Mouse (Mus musculus): ENCODE results near the gene Slc1a5. TPM values are rescaled to one million over a fixed set of nuclear protein-coding genes. Genes with fewer than 3 reads are reported as not detected.

Slc1a5 gene
- polyA plus RNA-seq, 1 experiment = 101 TPM

- H3K36me3 ChIP-seq (ENCODE audit: control insufficient read depth, insufficient read depth, low read length, poor library complexity, severe bottlenecking) = peaks cover 9% of the 10 kb centered on the region
- no peaks in the 10 kb centered on the region for H3K4me1 ChIP-seq (ENCODE audit: control insufficient read depth, insufficient read depth, low read length)
These were observed 35.8 kb upstream of the Slc1a5 start for GRCm38 (mm10) chr7:16745373-16745772.

GRCm38 (mm10) chr7:16746093-16746492 is 35.0 kb upstream of the Slc1a5 start:
- Histone ChIP-seq H3K4me1 (ENCODE audit: control insufficient read depth, insufficient read depth, low read length) (no peaks in the 10 kb centered on the region), H3K4me3 (ENCODE audit: low read depth, low read length) (no peak overlapping the region), H3K9me3 (replicated peaks; ENCODE audit: control insufficient read depth, insufficient read depth, low read length, poor library complexity, severe bottlenecking) (no peaks in the 10 kb centered on the region), H3K27ac (ENCODE audit: insufficient read depth, low read length) (no peak overlapping the region), H3K36me3 (ENCODE audit: control insufficient read depth, insufficient read depth, low read length, poor library complexity, severe bottlenecking) (peaks cover 9% of the 10 kb centered on the region), H3K27me3 (ENCODE audit: control insufficient read depth, insufficient read depth, low read length, poor library complexity, severe bottlenecking) (no peaks in the 10 kb centered on the region), H3K9ac (ENCODE audit: low read depth, poor library complexity, severe bottlenecking) (no peak overlapping the region)
- TF ChIP-seq CTCF (IDR thresholded peaks at IDR 0.05; ENCODE audit: low read depth, low read length) (peak; percentile 26), EP300 (IDR thresholded peaks at IDR 0.05; ENCODE audit: insufficient read depth, low read depth, low read length) (no peak), POLR2A (IDR thresholded peaks at IDR 0.05; ENCODE audit: insufficient read depth, low read length) (no peak)

More at GRCm38 (mm10) chr7:16745373-16745772, 35.8 kb upstream of the Slc1a5 start:
- Histone ChIP-seq H3K9ac (ENCODE audit: low read depth, poor library complexity, severe bottlenecking) (no peak overlapping the region), H3K27ac (ENCODE audit: insufficient read depth, low read length) (no peak overlapping the region), H3K4me3 (ENCODE audit: low read depth, low read length) (no peak overlapping the region), H3K9me3 (replicated peaks; ENCODE audit: control insufficient read depth, insufficient read depth, low read length, poor library complexity, severe bottlenecking) (no peaks in the 10 kb centered on the region), H3K27me3 (ENCODE audit: control insufficient read depth, insufficient read depth, low read length, poor library complexity, severe bottlenecking) (no peaks in the 10 kb centered on the region)
- TF ChIP-seq POLR2A (IDR thresholded peaks at IDR 0.05; ENCODE audit: insufficient read depth, low read length) (no peak), EP300 (IDR thresholded peaks at IDR 0.05; ENCODE audit: insufficient read depth, low read depth, low read length) (no peak), CTCF (IDR thresholded peaks at IDR 0.05; ENCODE audit: low read depth, low read length) (no peak)

- Histone ChIP-seq H3K27ac (ENCODE audit: insufficient read depth, low read length) (no peak overlapping the region), H3K36me3 (ENCODE audit: control insufficient read depth, insufficient read depth, low read length, poor library complexity, severe bottlenecking) (peaks cover 9% of the 10 kb centered on the region), H3K27me3 (ENCODE audit: control insufficient read depth, insufficient read depth, low read length, poor library complexity, severe bottlenecking) (no peaks in the 10 kb centered on the region), H3K9ac (ENCODE audit: low read depth, poor library complexity, severe bottlenecking) (no peak overlapping the region), H3K4me1 (ENCODE audit: control insufficient read depth, insufficient read depth, low read length) (no peaks in the 10 kb centered on the region), H3K4me3 (ENCODE audit: low read depth, low read length) (no peak overlapping the region), H3K9me3 (replicated peaks; ENCODE audit: control insufficient read depth, insufficient read depth, low read length, poor library complexity, severe bottlenecking) (no peaks in the 10 kb centered on the region)
- no peak for TF ChIP-seq EP300 (IDR thresholded peaks at IDR 0.05; ENCODE audit: insufficient read depth, low read depth, low read length)
- TF ChIP-seq CTCF (IDR thresholded peaks at IDR 0.05; ENCODE audit: low read depth, low read length) = no peak
- no peak for TF ChIP-seq POLR2A (IDR thresholded peaks at IDR 0.05; ENCODE audit: insufficient read depth, low read length)
These were observed 33.5 kb upstream of the Slc1a5 start for GRCm38 (mm10) chr7:16747656-16748055.

GRCm38 (mm10) chr7:16752016-16752415 is 29.1 kb upstream of the Slc1a5 start:
- Histone ChIP-seq H3K9ac (ENCODE audit: low read depth, poor library complexity, severe bottlenecking) (no peak overlapping the region), H3K4me3 (ENCODE audit: low read depth, low read length) (no peak overlapping the region), H3K27me3 (ENCODE audit: control insufficient read depth, insufficient read depth, low read length, poor library complexity, severe bottlenecking) (no peaks in the 10 kb centered on the region), H3K4me1 (ENCODE audit: control insufficient read depth, insufficient read depth, low read length) (peaks cover 2% of the 10 kb centered on the region), H3K27ac (ENCODE audit: insufficient read depth, low read length) (no peak overlapping the region), H3K9me3 (replicated peaks; ENCODE audit: control insufficient read depth, insufficient read depth, low read length, poor library complexity, severe bottlenecking) (no peaks in the 10 kb centered on the region), H3K36me3 (ENCODE audit: control insufficient read depth, insufficient read depth, low read length, poor library complexity, severe bottlenecking) (peaks cover 8% of the 10 kb centered on the region)
- no peak for TF ChIP-seq CTCF (IDR thresholded peaks at IDR 0.05; ENCODE audit: low read depth, low read length)
- no peak for TF ChIP-seq EP300 (IDR thresholded peaks at IDR 0.05; ENCODE audit: insufficient read depth, low read depth, low read length)
- no peak for TF ChIP-seq POLR2A (IDR thresholded peaks at IDR 0.05; ENCODE audit: insufficient read depth, low read length)

- Histone ChIP-seq H3K9me3 (replicated peaks; ENCODE audit: control insufficient read depth, insufficient read depth, low read length, poor library complexity, severe bottlenecking) (no peaks in the 10 kb centered on the region), H3K27ac (ENCODE audit: insufficient read depth, low read length) (peak overlapping the region; percentile 3; the same call in 1 of the 2 replicates), H3K36me3 (ENCODE audit: control insufficient read depth, insufficient read depth, low read length, poor library complexity, severe bottlenecking) (no peaks in the 10 kb centered on the region), H3K27me3 (ENCODE audit: control insufficient read depth, insufficient read depth, low read length, poor library complexity, severe bottlenecking) (no peaks in the 10 kb centered on the region), H3K4me3 (ENCODE audit: low read depth, low read length) (0 out of 2 replicates have a peak overlapping the region, but pooled peaks have one; percentile 0), H3K4me1 (ENCODE audit: control insufficient read depth, insufficient read depth, low read length) (peaks cover 2% of the 10 kb centered on the region), H3K9ac (ENCODE audit: low read depth, poor library complexity, severe bottlenecking) (no peak overlapping the region)
- TF ChIP-seq CTCF (IDR thresholded peaks at IDR 0.05; ENCODE audit: low read depth, low read length) = no peak
- no peak for TF ChIP-seq POLR2A (IDR thresholded peaks at IDR 0.05; ENCODE audit: insufficient read depth, low read length)
- no peak for TF ChIP-seq EP300 (IDR thresholded peaks at IDR 0.05; ENCODE audit: insufficient read depth, low read depth, low read length)
These were observed 25.6 kb upstream of the Slc1a5 start for GRCm38 (mm10) chr7:16755362-16756017.

- no peak for TF ChIP-seq POLR2A (IDR thresholded peaks at IDR 0.05; ENCODE audit: insufficient read depth, low read length)
- TF ChIP-seq EP300 (IDR thresholded peaks at IDR 0.05; ENCODE audit: insufficient read depth, low read depth, low read length) = no peak
- TF ChIP-seq CTCF (IDR thresholded peaks at IDR 0.05; ENCODE audit: low read depth, low read length) = no peak
- no peak overlapping the region for H3K27ac ChIP-seq (ENCODE audit: insufficient read depth, low read length)
- no peaks in the 10 kb centered on the region for H3K36me3 ChIP-seq (ENCODE audit: control insufficient read depth, insufficient read depth, low read length, poor library complexity, severe bottlenecking)
- H3K9me3 ChIP-seq (replicated peaks; ENCODE audit: control insufficient read depth, insufficient read depth, low read length, poor library complexity, severe bottlenecking) = no peaks in the 10 kb centered on the region
- no peak overlapping the region for H3K4me3 ChIP-seq (ENCODE audit: low read depth, low read length)
- H3K27me3 ChIP-seq (ENCODE audit: control insufficient read depth, insufficient read depth, low read length, poor library complexity, severe bottlenecking) = no peaks in the 10 kb centered on the region
- peaks cover 4% of the 10 kb centered on the region for H3K4me1 ChIP-seq (ENCODE audit: control insufficient read depth, insufficient read depth, low read length)
- no peak overlapping the region for H3K9ac ChIP-seq (ENCODE audit: low read depth, poor library complexity, severe bottlenecking)
These were observed 22.1 kb upstream of the Slc1a5 start for GRCm38 (mm10) chr7:16758872-16759574.
